Mouse (Mus musculus) right cerebral cortex, postnatal 10 days (tissue): ENCODE results near the gene Rpap1.
A peak's percentile ranks its signal among the peaks of the same experiment; 100 is the strongest.

Source experiments
- DNase-seq, 2 experiments: peaks; one replicate each; pipeline ENCODE4 v3.0.0; 2021; ENCODE audit warnings: low spot score in 2 of 2

Gene Rpap1

DNA sequence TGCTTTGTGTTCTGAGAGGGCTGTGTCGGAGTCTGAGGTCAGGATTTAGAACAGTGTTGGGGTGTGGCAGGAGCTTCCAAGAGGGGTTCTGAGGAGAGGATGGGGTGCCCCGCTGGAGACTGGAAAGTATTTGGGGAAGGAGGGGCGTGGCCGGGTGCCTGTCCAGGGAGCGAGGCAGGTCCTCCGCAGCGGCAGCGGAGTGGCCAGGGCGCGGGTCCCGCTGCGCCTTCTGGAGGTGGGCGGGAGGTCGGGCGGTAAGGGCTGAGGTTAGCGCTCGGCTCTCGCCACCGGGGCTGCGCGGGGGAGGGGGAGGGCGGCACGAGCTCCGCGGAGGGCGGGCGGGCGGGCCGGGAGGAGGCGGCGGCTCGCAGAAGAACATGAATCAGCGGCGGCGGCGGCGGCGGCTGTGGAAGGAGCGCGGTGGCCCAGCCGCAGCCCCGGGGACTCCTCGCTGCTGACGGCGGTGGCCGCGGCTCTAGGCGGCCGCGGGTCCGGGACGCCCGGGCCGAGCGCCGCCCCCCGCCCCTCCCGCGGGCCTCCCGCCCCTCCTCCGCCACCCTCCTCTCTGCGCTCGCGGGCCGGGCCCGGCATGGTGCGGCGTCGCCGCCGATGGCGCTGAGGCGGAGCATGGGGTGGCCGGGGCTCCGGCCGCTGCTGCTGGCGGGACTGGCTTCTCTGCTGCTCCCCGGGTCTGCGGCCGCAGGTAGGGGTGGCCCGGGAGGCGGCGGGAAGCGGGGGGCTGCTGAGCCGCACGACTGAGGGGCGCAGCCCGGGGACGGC, 12.0 kb upstream of the Rpap1 start:
- peak in 1 of 2 experiments; percentile 45 for DNase-seq

DNA sequence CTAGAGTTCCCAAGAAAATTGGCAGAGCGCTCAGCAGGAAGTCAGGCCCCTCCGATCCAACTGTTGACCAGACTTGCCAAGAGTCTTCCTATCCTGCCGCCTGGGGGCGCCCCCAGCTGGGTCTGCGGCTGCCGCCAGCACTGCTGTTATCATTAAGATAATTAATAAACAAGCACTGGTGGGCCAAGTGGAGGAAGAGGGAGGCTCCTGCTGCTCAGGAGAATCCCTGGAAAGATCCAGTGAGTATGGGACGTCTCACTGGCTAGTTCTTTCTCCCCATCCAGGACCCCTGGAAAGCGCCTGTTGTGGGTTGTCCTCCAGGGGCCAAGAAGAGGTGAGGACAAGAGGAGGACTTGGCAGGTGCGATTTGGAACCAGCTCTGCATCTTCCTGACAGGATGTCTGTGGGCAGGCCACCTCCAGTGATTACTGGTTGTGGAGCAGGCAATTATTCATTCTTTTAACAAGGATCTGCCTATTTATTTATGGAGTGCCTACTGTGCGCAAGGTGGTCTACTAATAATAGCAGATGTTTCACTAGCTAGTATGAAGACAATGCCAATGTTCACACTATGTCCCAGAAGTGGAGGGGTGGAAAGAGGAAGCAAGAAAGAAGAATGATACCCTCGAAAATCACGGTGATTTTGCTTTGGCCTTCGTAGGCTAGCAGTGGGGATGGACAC, 11.1 kb upstream of the Rpap1 start:
- DNase-seq: peak; percentile 65 to 70

DNA sequence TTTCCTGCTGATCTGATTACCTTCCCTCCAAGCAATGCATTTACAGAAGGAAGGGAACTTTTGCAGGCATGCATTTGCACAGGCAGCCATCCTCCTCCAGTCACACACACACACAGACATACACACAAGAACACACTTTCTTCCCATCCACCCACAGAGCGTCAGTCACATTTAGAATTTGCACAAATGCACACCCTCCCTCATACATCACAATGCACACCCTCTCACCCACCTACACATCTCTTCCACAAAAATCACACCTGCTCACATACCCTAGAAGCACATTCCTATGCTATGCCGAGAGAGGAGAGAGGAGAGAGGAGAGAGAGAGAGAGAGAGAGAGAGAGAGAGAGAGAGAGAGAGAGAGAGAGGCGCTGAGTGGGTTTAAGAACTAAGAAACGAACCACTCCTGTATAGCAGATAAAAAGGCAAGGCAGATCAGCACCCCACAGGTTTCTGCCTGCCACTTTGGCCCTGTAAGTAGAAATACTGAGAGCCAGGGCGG, 10.0 kb upstream of the Rpap1 start, which contains the start of gene Tyro3:
TSS of gene Tyro3 (plus strand) at position 455 of the 505 bp plus-strand sequence.
- no peak for DNase-seq

DNA sequence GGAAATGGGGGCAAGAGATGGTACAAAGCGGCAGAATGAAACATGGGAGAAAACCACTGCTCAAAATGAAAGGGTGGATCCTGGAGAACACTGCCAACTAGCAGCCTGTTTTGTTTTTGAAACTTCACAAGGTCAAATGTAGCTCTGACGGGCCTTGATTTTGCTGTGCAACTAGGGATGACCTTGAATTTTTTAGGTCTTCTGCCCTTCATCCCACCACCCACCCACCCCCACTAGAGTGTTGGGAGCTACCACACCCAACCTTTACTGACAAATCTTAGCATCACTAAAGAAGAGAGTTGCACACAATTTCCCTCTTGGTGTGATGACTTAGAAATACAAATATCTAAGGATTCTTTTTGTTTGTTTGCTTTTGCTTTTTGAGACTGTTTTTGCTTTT, 2.7 kb upstream of the Rpap1 start:
- DNase-seq: no peak

DNA sequence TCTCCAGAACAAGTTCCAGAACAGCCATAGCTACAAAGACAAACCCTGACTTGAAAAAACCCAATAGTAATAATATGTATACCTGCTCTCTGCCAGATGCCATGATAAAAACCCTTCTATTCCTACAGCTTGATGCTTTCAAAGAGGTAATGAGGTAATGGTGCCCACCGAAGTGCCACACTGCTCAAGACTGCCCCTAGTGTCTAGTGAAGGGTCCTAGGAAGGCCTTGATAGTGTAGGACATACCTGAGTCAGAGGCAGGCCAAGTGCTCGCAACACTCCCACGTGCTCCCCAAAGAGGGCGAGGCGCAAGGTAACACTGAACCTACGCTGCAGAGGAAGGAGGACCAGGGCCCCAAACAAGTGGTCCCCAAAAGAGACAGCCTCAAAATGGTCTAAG, 20.1 kb downstream of the Rpap1 start:
- DNase-seq: no peak

DNA sequence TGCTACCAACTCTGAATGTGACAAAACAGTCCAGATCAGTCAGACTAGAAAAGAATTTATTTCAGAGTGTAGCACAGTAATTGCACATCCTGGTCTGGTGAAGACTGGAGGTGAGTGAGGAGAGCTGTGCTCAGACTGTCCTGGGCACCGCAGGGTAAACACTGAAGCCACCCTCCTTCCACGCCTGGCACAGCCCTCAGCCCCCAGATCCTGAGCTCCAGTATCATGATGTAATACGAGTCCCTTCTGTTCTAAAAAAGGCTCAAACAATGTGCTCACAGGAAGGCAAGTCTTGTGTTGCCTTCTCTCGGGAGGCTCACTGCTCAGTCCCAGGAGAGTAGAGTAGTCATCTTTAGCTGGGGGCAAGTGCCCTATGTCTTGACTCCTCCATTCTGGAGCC, 23.4 kb downstream of the Rpap1 start:
- no peak for DNase-seq

GRCm38 (mm10) chr2:119762276-119762675, 25.1 kb downstream of the Rpap1 start:
- no peak for DNase-seq

GRCm38 (mm10) chr2:119760251-119760650, 27.1 kb downstream of the Rpap1 start, which contains the start of gene Ltk:
Gene Ltk, minus strand, starts transcription at chr2:119760431.
- DNase-seq: no peak

- DNase-seq: no peak
These were observed 28.2 kb downstream of the Rpap1 start for GRCm38 (mm10) chr2:119758844-119759835.

DNA sequence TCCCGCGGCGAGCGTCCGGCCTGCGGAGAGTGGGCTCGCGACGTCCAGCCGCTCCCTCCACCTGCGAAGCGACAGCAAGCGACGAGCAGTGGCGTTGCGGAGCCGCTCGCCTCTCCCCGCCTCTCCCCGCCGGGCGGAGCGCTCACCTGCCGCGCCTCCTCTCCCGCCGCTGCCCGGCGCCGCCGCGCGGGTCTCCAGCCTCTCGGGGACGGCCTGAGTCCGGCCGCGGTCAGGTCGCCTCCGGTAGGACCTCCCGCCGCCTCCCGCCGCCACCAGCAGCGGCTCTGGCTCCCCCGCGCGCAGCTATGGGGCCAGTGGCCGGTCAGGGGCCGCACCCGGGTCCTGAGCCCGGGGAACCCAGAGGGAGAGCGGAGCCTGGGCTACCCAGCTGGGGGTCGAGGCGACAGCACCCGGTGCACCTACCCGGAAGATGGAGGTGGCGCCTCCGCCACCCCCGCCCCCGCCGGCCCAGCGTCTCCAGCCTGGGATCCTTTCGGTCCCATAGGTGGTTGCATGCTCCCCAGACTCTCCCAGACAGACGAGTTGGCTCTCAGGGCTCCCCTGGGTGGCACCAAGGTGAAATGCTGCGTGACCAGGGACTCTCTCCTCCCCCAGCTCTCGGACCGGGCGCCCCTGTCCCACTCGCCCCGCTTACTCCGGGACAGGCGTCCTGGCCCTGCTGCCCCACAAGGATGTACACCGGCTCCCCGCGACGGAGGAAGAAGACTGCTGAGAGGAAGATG, 29.1 kb downstream of the Rpap1 start:
- no peak for DNase-seq

DNA sequence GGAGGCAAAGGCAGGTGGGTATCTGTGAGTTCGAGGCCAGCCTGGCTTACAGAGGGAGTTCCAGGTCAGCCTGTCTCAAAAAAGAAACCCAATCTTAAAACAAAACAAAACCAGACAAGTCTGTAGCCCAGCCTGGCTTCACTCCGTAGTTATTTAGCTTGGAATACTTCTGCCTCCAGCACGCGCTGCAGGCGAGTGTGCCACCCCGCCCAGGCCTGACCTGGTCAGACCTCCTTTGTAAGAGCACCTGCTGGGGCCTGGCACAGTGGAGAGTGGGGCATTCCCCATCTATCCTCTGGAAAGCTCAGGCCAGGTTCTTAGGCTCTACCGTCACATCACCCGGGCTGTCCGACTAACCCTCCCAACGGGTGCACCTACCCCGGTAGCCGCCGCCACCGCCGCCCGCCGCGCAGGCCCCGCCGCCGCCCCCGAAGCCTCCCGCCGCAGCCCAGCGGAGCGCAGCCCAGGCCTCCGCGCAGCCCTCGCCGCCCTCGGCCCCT, 29.7 kb downstream of the Rpap1 start:
- DNase-seq: no peak

- no peak for DNase-seq
These were observed 38.1 kb downstream of the Rpap1 start for GRCm38 (mm10) chr2:119749260-119749659.

DNA sequence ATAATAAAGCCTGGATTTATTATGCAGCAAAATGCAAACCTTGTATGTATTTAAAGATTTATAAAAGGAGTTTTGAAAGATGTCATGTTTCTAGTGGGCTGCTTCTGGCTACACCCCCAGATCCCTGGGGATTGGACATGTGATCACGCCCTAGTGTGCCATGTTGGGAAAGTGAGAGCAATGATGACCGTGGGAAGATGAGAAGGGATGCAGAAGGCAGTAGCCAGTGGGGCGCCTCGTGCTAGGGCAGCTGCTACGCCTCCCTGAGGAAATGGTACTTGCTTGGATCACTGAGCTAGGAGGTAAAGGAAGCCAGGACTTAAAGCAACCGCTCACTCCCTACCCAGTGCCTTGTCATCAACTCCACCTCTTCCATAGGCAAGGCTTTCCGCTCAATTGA, 39.8 kb downstream of the Rpap1 start:
- no peak for DNase-seq

DNA sequence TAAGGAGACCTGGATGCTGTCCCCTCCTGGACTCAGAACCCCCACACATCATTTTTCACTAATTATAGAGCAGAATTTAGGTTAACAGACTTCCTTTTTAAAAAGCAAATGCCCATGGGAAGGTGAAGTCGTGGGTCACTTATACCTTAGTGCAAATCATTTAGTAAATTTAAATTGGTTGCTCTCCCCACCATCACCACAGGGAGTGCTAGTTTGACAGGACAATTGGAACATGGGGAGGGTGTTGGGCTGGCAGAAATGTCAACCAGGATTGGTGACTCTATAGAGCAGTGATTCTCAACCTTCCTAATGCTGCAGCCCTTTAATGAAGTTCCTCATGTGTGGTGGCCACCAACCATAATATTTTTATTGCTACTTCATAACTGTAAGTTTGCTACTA, 42.1 kb downstream of the Rpap1 start:
- DNase-seq: no peak

DNA sequence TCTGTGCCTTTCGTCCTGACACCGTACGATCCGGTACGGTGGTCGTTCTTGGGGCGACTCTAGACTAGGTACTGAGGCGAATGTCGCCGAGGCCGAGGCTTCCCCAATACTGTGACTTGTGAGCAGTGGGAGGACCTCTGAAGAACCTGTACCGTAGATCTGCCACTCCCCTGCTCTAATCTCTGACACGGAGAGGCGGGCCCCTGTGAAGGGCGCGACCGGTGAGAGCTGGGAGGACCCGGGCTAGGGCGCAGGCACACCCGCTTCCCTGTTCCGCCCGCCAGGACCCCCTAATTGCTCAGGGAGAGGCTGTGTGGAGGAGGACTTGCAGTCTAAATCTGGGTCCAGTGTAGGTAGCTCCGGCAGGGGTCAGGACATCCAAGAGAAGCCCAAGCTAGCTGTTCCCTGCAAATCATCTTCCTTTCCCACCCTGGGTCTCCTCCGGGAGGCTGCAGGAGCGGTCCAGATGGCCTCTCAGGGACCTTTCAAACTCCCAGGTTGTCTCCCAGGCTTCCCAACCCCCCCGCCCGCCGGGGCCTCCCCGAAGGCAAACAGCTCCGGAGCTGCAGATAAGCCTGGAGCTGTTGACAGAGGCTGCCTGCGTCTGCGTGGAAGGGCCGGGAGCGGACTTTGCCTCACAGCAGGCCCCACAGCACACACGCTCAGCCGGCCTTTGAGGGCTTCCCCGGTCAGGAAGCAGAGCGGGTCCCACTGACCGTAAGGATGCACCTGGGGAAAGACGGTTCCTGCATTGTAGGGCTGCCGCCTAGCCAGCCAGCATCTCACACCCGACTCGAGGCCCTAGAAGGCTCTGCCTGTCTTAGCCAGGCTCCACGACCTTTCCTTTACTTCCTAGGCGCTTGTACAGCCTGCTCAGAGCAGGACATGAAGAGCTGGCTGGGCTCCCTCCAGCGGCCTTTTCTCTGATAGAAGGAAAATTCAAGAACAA, 42.9 kb downstream of the Rpap1 start:
- DNase-seq: peak; percentile 55

DNA sequence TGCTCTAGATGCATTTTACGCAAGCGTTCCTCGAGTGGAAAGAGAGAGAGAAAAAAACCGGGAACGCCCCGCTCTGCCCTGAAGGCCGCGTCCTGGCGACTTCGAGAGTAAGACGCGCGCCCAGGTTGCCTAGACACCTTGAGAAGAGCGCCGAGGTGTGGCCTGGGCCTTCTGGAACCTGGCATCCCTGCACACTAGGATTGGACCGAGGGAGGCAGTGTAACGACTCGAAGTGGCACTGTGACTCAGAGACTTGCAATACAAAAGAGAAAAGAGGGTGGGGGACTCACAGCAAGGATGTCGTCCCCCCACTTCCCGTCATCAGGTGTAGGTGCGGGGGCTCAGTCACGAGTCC, 43.6 kb downstream of the Rpap1 start:
- DNase-seq: no peak

- DNase-seq: peak; percentile 85 to 86
These were observed 44.0 kb downstream of the Rpap1 start for GRCm38 (mm10) chr2:119743176-119743807.

GRCm38 (mm10) chr2:119742461-119743175, 44.7 kb downstream of the Rpap1 start:
- DNase-seq: peak; percentile 54 to 58
